Mouse (Mus musculus) liver, adult (tissue): Measurements from ENCODE around the gene Suco.
A peak's percentile ranks its signal among the peaks of the same experiment; 100 is the strongest.

Experiments used
- GATA4 ChIP-seq: IDR thresholded peaks from 2 replicates; pipeline ENCODE4 v1.6.1; 2014; ENCODE audit warnings: mild to moderate bottlenecking, low read length; ENCODE audit not compliant: insufficient replicate concordance

Gene Suco

DNA sequence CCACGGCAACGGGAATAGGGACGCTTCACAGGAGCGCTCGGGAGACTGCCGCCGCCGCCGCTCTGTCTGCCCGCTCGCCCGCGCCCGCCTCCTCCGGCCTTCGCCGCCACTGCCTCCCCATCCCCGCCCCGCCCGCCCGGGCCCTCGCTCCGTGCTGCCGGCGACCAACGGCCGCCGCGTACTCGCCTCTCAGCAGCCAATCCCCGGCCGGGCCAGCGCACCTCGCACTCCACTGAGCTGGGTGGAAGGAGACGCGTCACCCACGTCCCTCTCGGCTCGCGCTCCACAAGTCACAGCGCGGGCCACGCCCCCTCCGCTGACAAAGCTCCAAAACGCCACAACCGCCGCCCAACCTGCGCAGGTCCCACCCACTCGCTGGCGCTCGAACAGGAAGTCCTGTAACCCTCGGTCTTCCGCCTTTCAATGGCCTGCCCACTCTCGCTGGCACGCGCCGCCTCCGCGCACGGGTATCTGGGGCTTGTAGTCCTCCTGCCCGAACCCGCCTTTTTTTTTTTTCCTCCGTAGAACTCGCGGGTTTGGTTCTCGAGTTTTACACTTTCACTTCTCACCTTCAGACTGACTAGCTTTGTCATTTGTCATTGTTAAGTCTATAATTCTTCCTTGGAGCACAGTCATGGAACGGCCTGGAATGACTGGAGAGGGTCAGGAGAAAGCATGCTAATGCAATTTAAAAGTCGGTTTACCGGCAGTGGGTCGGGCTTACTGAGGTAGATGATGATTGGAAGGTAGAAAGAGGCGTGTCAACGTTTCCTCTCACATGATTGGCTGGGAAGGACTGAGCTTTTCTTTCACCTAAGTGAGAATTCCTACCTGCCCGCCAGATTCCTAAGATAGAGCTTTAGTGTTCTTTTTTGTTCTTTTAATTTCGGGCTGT, at the start of gene Suco:
Gene Suco, minus strand, starts transcription at position 130 of the 895 bp plus-strand sequence.
- peak; percentile 14; the same call in 1 of the 2 replicates for TF ChIP-seq GATA4

DNA sequence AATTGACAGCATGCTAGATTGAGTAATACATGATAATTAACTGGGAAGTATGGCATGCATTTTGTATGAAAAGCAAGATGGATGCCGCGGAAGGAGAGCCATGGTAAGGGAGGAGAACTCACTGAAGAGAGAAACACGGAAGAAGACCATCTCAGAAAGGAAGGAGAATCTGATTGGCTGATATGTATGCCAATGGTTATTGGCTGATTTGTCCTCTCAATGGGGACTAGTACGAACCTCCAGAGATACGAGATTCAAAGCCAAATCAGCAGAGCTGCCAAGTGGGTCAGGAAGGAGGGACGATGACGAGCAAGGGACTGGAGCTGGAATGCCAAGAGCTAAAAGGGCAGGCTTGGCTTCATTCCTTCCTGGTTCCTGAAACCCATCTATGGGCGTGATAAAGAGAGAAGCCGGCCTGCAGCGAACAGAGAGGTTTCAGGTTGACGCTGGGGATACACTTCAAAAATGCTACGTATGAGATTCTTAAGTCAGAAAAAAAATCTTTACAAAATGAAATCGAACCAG, 48.9 kb upstream of the Suco start:
- no peak for TF ChIP-seq GATA4

DNA sequence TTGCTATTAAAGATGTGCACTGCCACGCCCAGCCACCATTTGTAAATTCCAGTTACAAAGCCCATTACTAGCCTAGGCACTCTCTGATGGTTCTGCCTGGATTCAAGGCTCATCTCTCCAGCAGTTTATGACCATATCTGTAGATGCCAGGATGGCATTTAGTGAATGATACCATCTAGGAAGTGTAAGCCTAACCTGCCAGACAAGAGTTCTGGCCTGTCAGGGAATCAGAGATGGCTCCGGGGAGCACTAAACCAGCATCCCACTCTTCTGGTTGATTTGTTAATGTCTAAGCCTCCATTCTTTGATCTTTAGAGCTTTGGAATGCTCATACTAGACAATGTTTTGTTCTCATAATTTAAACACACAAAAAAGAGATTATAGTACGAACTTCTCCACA, 47.8 kb upstream of the Suco start:
- no peak for TF ChIP-seq GATA4

DNA sequence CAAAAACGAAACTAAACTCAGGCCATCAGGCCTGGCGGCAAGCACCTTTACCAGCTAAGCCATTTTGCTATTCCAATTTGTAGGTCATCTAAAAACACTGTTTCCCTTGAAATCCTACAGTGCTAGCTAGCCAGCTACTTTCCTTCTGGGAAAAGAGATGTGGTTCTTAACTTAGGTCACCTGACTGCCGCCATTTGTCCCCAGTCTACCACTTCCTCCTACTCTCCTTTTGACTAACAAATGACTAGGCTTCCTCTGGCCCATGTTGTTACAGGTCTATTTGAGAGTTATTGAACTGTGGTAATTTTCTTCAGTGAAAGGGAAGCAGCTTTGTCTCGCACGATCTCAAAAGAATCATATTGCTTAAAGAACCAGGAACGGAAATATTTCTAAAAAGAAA, 45.4 kb upstream of the Suco start:
- TF ChIP-seq GATA4, result no peak

DNA sequence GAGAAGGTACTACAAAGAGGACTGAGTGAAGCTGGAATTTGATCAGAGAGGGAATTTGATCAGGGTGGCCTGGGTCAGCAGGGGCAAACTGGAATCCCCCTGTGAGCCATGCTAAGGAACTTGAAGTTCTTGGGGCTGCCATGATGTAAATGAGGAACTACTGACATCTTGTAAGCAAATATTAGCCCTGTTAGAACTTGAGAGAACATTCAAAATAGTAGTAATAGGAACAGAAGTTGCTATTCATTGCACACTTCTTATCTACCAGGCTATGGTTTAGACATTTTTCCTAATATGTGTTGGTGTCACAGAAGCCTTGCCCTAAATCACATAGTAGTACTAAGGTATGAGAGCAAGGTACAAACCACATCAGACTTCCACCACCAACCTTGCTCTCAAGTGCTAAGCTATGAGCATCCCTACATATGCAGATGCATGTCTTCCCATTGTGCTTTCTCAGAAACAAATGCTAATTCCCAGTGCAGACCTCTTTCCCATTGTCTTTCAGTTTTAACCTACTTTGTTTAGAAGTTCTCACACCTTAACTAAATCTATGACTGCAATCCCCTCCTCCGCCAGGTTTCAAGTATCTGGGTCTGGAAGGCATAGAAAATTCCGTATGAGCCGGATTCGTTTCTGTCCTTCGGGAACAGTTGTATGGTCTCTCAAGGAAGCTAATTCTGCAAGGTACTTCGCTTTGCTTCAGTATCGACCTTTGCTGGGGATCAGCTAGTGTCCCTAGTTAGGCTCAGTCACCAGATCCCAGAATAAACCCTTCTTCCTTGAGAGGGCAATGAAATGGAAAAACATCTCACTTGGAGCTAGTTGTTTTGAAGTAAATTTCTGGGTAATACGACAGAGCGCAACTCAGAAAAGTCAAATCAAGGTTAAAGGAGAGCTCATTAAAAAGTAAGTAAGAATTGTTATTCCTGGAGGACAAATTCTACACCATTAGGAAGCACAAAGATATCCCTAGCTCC, 44.3 kb upstream of the Suco start:
- TF ChIP-seq GATA4, result no peak

DNA sequence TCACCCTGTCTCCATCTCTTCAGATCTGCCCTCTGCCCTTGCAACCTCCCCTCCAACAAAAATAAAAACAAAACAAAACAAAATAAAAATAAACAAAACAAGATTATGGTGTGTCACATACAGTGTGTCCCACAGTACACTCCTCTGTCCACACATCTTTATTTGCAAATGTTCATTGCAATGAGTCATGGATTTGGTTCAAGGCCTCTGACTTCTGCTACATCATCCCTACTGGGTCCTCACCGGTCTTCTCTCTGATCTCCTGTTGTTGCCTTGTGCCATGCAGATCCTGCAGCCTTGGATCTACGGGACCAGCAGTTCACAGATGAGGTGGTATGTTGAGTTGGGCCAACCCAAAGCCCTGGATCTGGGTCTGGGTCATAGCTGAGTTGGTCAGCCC, 43.1 kb upstream of the Suco start:
- no peak for TF ChIP-seq GATA4

DNA sequence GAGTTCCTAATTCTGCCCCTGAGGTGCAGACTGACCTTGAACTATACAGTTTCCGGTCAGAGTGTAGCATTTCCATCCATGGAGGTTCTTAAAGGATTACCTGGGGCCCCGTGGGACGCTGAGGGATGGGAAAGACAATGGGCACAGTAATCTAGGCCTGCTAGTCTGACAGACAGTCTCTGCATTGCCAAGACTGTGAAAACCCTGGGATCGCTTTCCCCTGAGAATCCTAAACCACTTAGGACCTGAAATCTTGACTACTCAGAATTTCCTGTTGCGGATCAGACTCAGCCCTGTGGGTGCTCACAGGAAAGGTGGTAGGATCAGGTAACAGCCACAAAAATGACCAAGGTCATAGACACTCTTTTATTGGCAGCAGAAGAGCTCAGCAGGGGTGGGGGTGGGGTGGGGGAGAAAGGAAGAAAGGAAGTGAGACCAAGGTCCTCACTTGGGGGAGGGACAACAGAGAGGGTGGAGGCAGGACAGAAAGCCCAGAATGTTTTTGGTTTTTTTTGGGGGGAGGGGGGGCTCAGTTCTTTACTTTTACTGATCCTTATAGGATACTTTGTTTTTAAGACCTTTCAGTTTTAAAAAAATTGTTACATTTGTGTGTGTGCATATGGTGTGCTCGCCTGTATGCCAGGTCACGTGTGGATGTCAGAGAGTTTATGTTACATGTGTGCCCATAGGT, 42.3 kb upstream of the Suco start:
- no peak for TF ChIP-seq GATA4

DNA sequence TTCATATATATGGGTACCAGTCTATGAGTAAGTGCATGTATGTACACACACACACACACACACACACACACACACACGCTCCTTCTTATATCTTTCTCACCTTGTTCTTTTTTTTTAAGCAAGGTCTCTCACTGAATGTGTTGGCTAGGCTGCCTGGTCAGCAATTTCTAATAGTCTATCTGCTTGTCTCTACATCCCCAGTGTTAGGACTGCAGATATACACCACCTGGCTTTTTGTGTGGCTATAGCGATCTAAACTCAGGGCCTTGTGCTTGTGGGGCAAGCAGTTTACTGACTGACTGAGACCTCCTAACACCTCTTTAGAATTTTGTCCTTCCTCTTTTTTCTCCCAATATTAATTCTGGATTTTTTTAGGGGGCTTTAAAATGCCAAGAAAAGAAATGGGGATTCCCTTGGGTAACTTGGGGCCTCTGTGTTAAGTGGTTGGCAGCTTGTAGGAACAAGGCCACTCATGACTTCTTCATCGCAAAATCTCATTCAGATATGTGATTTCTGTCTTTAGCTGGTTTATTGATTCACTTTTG, 41.5 kb upstream of the Suco start:
- TF ChIP-seq GATA4, result no peak

DNA sequence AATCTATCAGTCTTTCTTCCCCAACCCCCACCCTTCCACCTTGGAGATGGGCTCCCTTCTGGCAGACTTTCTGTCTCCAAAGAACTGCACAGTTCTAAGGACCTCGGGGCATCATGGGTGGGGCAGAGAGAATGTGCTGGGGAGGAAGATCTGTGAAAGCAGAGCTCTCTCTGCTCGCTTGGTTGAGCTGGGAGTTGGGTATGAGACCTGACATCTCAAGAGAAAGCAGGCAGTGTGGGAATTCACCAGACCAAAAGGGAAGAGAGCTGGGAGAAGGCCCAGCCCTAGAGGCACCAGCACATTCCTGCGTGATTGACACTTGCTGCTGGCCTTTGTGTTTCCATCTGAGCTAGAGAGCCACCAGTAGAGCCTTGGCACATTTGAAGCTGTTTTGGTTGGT, 39.6 kb upstream of the Suco start:
- no peak for TF ChIP-seq GATA4

DNA sequence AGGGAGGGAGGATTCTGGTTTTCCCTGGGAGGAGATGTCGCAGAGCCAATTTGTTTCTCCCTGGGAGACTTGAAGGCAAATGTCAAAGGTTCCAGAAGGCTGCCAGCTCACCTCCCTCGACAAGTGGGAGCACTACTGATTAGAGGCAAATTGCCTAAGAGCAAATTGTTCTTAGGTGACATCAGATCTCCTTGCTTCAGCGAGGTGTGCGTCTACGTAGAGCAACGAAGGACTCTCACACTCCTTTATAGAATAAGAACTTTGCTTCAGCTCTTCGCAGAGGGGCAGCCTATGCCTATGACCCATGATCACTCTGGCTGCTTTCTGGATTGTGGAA, 37.1 kb upstream of the Suco start:
- TF ChIP-seq GATA4, result no peak

DNA sequence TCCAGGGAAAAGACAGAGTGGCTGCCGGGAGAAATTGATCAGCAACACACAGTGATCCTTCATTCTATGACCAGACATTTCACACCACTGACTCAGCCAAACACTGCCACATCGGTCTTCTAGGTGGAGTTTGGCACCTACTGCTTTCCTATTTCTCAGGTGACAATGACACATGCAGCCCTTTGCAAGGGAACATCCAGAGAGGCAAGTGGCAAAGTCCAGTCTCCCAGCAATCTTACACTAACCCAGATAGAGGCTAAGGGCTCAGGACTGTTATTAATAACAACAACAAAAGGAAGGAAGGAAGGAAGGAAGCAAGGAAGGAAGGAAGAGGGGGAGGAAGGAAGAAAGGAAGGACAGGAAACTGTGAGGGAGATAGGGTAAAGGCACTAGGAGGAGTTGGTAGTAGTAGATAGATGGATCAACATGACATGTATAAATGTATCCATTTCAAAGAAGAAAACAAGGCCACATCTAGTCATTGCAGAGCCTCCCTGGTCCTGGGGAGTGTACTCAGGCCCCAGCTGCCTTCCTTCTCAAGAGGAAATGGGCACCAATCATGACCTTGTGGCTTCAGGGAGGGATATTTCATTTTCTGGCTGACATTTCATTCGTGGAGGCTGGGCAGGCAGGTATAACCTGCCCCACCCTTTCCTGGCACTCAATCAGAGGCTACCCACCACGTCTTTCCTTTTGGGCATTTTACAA, 36.6 kb upstream of the Suco start:
- TF ChIP-seq GATA4, result no peak

DNA sequence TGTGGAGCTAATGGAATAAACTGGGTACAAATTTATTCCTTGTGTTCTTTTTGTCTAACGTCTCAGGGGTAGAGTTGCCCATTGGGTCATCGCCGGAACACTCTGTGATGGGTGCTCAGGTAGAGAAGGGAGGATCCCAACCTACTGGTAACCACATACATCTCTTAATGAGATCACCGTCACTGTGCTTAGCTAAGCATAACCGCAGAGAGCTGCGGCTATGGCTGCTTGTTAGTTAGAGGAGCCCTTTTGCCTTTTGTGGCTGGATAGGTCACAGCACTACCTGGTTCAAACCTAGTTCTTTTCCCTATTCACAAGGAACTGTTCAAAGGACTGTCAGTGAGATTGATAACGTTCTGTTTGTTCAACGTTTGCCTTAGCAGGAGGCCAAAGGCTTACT, 32.6 kb upstream of the Suco start:
- TF ChIP-seq GATA4, result no peak

DNA sequence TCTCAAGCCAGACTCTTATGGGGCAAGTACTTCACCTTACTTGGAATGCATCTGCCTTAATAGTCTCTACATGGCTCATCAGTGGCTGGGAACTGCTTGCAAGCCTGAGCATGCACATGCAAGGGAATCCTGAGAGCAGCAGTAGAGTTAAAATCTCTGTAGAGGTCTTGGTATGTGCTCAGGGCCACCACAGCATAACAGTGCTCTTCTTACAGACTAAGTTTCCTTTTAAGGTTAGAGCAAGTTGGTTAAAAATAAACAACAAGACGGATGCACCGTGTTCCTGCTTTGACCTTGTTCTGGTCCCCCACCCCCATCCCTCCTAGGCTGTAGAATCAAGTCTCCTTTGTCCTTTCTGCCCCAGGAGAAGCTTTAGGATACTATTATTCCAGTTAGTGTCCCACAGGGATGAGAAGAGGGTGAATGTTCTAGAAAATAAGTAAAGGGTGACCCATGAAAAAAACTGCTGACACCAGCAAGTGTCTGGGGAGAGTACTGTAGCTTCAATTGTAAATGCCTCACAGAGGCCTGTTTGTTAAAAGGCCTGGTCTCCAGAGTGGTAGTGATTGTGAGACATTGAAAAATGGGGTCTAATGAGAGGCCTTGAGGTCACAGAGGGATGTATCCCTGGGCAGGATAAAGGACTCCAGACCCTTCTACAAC, 31.4 kb upstream of the Suco start:
- TF ChIP-seq GATA4, result no peak

DNA sequence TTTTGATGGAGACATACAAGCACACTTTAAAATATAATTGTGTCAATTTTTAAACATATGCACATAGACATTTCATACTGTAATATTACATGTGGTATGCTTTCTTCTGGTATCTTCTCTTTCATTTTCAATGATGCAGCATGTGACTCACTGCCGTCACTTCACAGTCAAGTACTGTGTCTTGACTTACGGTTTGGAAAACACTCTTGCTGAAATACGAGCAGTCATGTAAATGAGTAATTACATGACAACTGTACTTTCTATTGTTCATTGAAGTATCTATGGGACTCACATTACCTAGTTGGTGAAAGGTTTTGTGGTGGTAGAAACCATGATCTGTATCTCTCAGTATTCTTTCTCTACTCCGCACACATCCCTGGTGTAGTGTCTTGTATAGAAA, 30.6 kb upstream of the Suco start:
- no peak for TF ChIP-seq GATA4
